Mouse (Mus musculus): ENCODE results near the gene Olfr1033.
"Not testable (repeated sequence)": the region's sequence is repeated elsewhere in the genome, so short reads cannot be mapped to it uniquely, and the experiment has no call there.

- not testable (repeated sequence) for TF ChIP-seq GATA1, TAL1 (IDR thresholded peaks at IDR 0.05; ENCODE audit: low read length)
Observed at GRCm38 (mm10) chr2:86021518-86021917, 1.1 kb downstream of the Olfr1033 start.

Measured in erythroblast, embryonic 14.5 days (primary cell).